Mouse (Mus musculus) forebrain, embryonic 13.5 days (tissue): ENCODE measurements around the gene Txlng. TPM values are rescaled to one million over a fixed set of nuclear protein-coding genes. Genes with fewer than 3 reads are reported as not detected.
A peak's percentile ranks its signal among the peaks of the same experiment; 100 is the strongest.
"Not testable (repeated sequence)": the region's sequence is repeated elsewhere in the genome, so short reads cannot be mapped to it uniquely, and the experiment has no call there.

Experiments
- ATAC-seq: fragments of 200-750 bp; cut with Nextera tagmentation; 2 replicates; pipeline ENCODE4 v1.8.0; 2017
- H3K27ac ChIP-seq: fragments of 300-500 bp; sonication (generic); 2 replicates; pipeline ENCODE4 v1.5.1; 2015; ENCODE audit warnings: inconsistent platforms, mild to moderate bottlenecking, moderate library complexity
- H3K27me3 ChIP-seq: fragments of 300-500 bp; sonication (generic); 2 replicates; pipeline ENCODE4 v1.6.1; 2015; ENCODE audit warnings: mild to moderate bottlenecking, inconsistent platforms
- H3K36me3 ChIP-seq: fragments of 300-500 bp; sonication (generic); 2 replicates; pipeline ENCODE4 v1.6.1; 2015; ENCODE audit warnings: mild to moderate bottlenecking, inconsistent platforms; ENCODE audit not compliant: poor library complexity, severe bottlenecking
- H3K4me1 ChIP-seq: fragments of 300-500 bp; sonication (generic); 2 replicates; pipeline ENCODE4 v1.6.1; 2015; ENCODE audit warnings: inconsistent platforms
- H3K4me2 ChIP-seq: fragments of 300-500 bp; sonication (generic); 2 replicates; pipeline ENCODE4 v1.6.1; 2015; ENCODE audit warnings: inconsistent platforms, mild to moderate bottlenecking, moderate library complexity
- H3K4me3 ChIP-seq: fragments of 300-500 bp; sonication (generic); 2 replicates; pipeline ENCODE4 v1.5.1; 2015; ENCODE audit warnings: mild to moderate bottlenecking, inconsistent platforms
- H3K9ac ChIP-seq: fragments of 300-500 bp; sonication (generic); 2 replicates; pipeline ENCODE4 v1.6.1; 2015; ENCODE audit warnings: mild to moderate bottlenecking, inconsistent platforms
- H3K9me3 ChIP-seq: fragments of 300-500 bp; sonication (generic); replicated peaks from 2 replicates; pipeline ENCODE4 v1.6.1; 2016; ENCODE audit warnings: inconsistent platforms
- WGBS: fragments of 180-500 bp; shearing (Covaris S2); methylation state at CpG from one replicate; pipeline ENCODE4 v1.1.7; 2015; 5-methylcytosine and 5-hydroxymethylcytosine counted together
- polyA plus RNA-seq: library from polyadenylated mRNA; unstranded; fragments of >200 nt; fragmentation: Nextera tagmentation; extraction: Ambion mirVana; gene quantifications from 2 replicates; pipeline ENCODE4 v1.2.1, GENCODE M21; 2015

The Txlng gene
- 14.9 and 15.8 TPM in 2 replicates for polyA plus RNA-seq

- peak; percentile 99 for ATAC-seq
- H3K9ac ChIP-seq, result peak within 1 kb of the TSS; percentile 70
- no peaks in the 10 kb centered on the region for H3K9me3 ChIP-seq
- H3K27me3 ChIP-seq, result no peaks in the 10 kb centered on the region
- H3K27ac ChIP-seq, result no peak within 1 kb of the TSS
- H3K36me3 ChIP-seq, result no peaks in the 10 kb centered on the region
- peak within 1 kb of the TSS; percentile 55 for H3K4me3 ChIP-seq
- WGBS, result 18% methylated on average over 37 of the region's 37 CpGs
- peaks cover 4% of the 10 kb centered on the region; the same call in 1 of the 2 replicates for H3K4me1 ChIP-seq
- peak within 1 kb of the TSS; percentile 74 for H3K4me2 ChIP-seq
Observed at GRCm38 (mm10) chrX:162829203-162829708, at the start of gene Txlng. Txlng (minus strand) TSS chrX:162829454.

GRCm38 (mm10) chrX:162878236-162878635, 49.0 kb upstream of the Txlng start:
- no peak overlapping the region for H3K4me2 ChIP-seq
- H3K27me3 ChIP-seq, result no peaks in the 10 kb centered on the region
- H3K9ac ChIP-seq, result no peak overlapping the region
- ATAC-seq, result no peak
- 86% methylated on average over 3 of the region's 3 CpGs for WGBS
- peaks cover 24% of the 10 kb centered on the region for H3K36me3 ChIP-seq
- H3K4me3 ChIP-seq, result no peak overlapping the region
- H3K27ac ChIP-seq, result no peak overlapping the region
- no peaks in the 10 kb centered on the region for H3K4me1 ChIP-seq
- no peaks in the 10 kb centered on the region for H3K9me3 ChIP-seq

GRCm38 (mm10) chrX:162873761-162874160, 44.5 kb upstream of the Txlng start:
- Histone ChIP-seq H3K4me1 (no peaks in the 10 kb centered on the region), H3K9ac (no peak overlapping the region), H3K9me3 (no peaks in the 10 kb centered on the region), H3K27ac (no peak overlapping the region), H3K36me3 (peaks cover 25% of the 10 kb centered on the region; the same call in 1 of the 2 replicates), H3K4me3 (no peak overlapping the region), H3K4me2 (no peak overlapping the region), H3K27me3 (no peaks in the 10 kb centered on the region)
- 96% methylated on average over 2 of the region's 2 CpGs for WGBS
- no peak for ATAC-seq

- H3K4me2 ChIP-seq, result no peak overlapping the region
- no peak overlapping the region for H3K9ac ChIP-seq
- H3K9me3 ChIP-seq, result no peaks in the 10 kb centered on the region
- 40% methylated on average over 4 of the region's 4 CpGs for WGBS
- no peak for ATAC-seq
- H3K4me3 ChIP-seq, result no peak overlapping the region
- H3K27me3 ChIP-seq, result no peaks in the 10 kb centered on the region
- H3K27ac ChIP-seq, result no peak overlapping the region
- peaks cover 18% of the 10 kb centered on the region; the same call in 1 of the 2 replicates for H3K36me3 ChIP-seq
- H3K4me1 ChIP-seq, result no peaks in the 10 kb centered on the region
Observed at GRCm38 (mm10) chrX:162871734-162872517, 42.7 kb upstream of the Txlng start.

- Histone ChIP-seq H3K9me3 (no peaks in the 10 kb centered on the region), H3K4me1 (no peaks in the 10 kb centered on the region), H3K9ac (no peak overlapping the region), H3K36me3 (peaks cover 15% of the 10 kb centered on the region; the same call in 1 of the 2 replicates), H3K4me3 (no peak overlapping the region), H3K27me3 (no peaks in the 10 kb centered on the region), H3K4me2 (no peak overlapping the region), H3K27ac (no peak overlapping the region)
- 88% methylated on average over 3 of the region's 3 CpGs for WGBS
- no peak for ATAC-seq
Observed at GRCm38 (mm10) chrX:162868294-162868965, 39.2 kb upstream of the Txlng start.

GRCm38 (mm10) chrX:162848682-162849081, 19.4 kb upstream of the Txlng start:
- Histone ChIP-seq H3K27ac (no peak overlapping the region), H3K9me3 (no peaks in the 10 kb centered on the region), H3K4me2 (no peak overlapping the region), H3K4me1 (no peaks in the 10 kb centered on the region), H3K9ac (no peak overlapping the region), H3K36me3 (no peaks in the 10 kb centered on the region), H3K27me3 (no peaks in the 10 kb centered on the region), H3K4me3 (no peak overlapping the region)
- 85% methylated on average over 1 of the region's 1 CpGs for WGBS
- no peak for ATAC-seq

- Histone ChIP-seq H3K36me3 (no peaks in the 10 kb centered on the region), H3K4me3 (no peak overlapping the region), H3K4me1 (no peaks in the 10 kb centered on the region), H3K9ac (no peak overlapping the region), H3K27ac (no peak overlapping the region), H3K27me3 (no peaks in the 10 kb centered on the region), H3K9me3 (no peaks in the 10 kb centered on the region), H3K4me2 (no peak overlapping the region)
- no peak for ATAC-seq
- WGBS, result 92% methylated on average over 3 of the region's 3 CpGs
Observed at GRCm38 (mm10) chrX:162845531-162845930, 16.3 kb upstream of the Txlng start.

- Histone ChIP-seq H3K4me3 (no peak overlapping the region), H3K9ac (no peak overlapping the region), H3K4me2 (no peak overlapping the region), H3K27me3 (no peaks in the 10 kb centered on the region), H3K4me1 (no peaks in the 10 kb centered on the region), H3K36me3 (no peaks in the 10 kb centered on the region), H3K27ac (no peak overlapping the region), H3K9me3 (no peaks in the 10 kb centered on the region)
- WGBS, result 68% methylated on average over 8 of the region's 8 CpGs
- no peak for ATAC-seq
Observed at GRCm38 (mm10) chrX:162844447-162845100, 15.3 kb upstream of the Txlng start.

GRCm38 (mm10) chrX:162832101-162832500, 2.8 kb upstream of the Txlng start:
- no peak for ATAC-seq
- Histone ChIP-seq H3K36me3 (no peaks in the 10 kb centered on the region), H3K9ac (no peak overlapping the region), H3K4me1 (peaks cover 4% of the 10 kb centered on the region; the same call in 1 of the 2 replicates), H3K27me3 (no peaks in the 10 kb centered on the region), H3K4me2 (no peak overlapping the region), H3K27ac (no peak overlapping the region), H3K9me3 (no peaks in the 10 kb centered on the region), H3K4me3 (no peak overlapping the region)
- WGBS, result 22% methylated on average over 3 of the region's 3 CpGs

GRCm38 (mm10) chrX:162831542-162831941, 2.3 kb upstream of the Txlng start:
- no peak overlapping the region for H3K4me2 ChIP-seq
- WGBS, result 61% methylated on average over 1 of the region's 1 CpGs
- ATAC-seq, result no peak
- no peak overlapping the region for H3K27ac ChIP-seq
- H3K4me3 ChIP-seq, result no peak overlapping the region
- H3K9ac ChIP-seq, result no peak overlapping the region
- no peaks in the 10 kb centered on the region for H3K27me3 ChIP-seq
- no peaks in the 10 kb centered on the region for H3K36me3 ChIP-seq
- H3K9me3 ChIP-seq, result no peaks in the 10 kb centered on the region
- peaks cover 4% of the 10 kb centered on the region; the same call in 1 of the 2 replicates for H3K4me1 ChIP-seq

GRCm38 (mm10) chrX:162831036-162831435, 1.8 kb upstream of the Txlng start:
- Histone ChIP-seq H3K9ac (no peak overlapping the region), H3K4me3 (no peak overlapping the region), H3K27ac (no peak overlapping the region), H3K9me3 (no peaks in the 10 kb centered on the region), H3K4me1 (peaks cover 4% of the 10 kb centered on the region; the same call in 1 of the 2 replicates), H3K27me3 (no peaks in the 10 kb centered on the region), H3K4me2 (no peak overlapping the region), H3K36me3 (no peaks in the 10 kb centered on the region)
- 23% methylated on average over 1 of the region's 1 CpGs for WGBS
- ATAC-seq, result no peak

GRCm38 (mm10) chrX:162830313-162830712, 1.1 kb upstream of the Txlng start:
- H3K9ac ChIP-seq, H3K9me3 ChIP-seq, H3K4me3 ChIP-seq, H3K27ac ChIP-seq, H3K36me3 ChIP-seq, ATAC-seq, H3K4me1 ChIP-seq, H3K4me2 ChIP-seq, H3K27me3 ChIP-seq: not testable (repeated sequence)
- WGBS, result 71% methylated on average over 2 of the region's 2 CpGs
